Mouse (Mus musculus): ENCODE results near the gene Ccl26.

- TF ChIP-seq CTCF (IDR thresholded peaks at IDR 0.05; ENCODE audit: borderline replicate concordance, control insufficient read depth, extremely low read depth, insufficient read depth, low read length, poor library complexity) (no peak), POLR2A (IDR thresholded peaks at IDR 0.05; ENCODE audit: control insufficient read depth, extremely low read depth, insufficient read depth, low read length, poor library complexity) (no peak)
These were observed 19.0 kb upstream of the Ccl26 start for GRCm38 (mm10) chr5:135582330-135582729.
